Mouse (Mus musculus) myocyte (in vitro differentiated cells): ENCODE measurements around the gene Zbtb43. TPM values are rescaled to one million over a fixed set of nuclear protein-coding genes. Genes with fewer than 3 reads are reported as not detected.

Source experiments
- H3K27me3 ChIP-seq: one replicate; pipeline ENCODE4 v1.6.1; 2011; ENCODE audit not compliant: control insufficient read depth, insufficient read depth, insufficient read length
- H3K36me3 ChIP-seq: one replicate; pipeline ENCODE4 v1.6.1; 2011; ENCODE audit not compliant: control insufficient read depth, insufficient read depth
- H3K4me2 ChIP-seq: one replicate; pipeline ENCODE4 v1.6.1; 2011; ENCODE audit warnings: low read depth, control low read depth
- H3K4me3 ChIP-seq: one replicate; pipeline ENCODE4 v1.5.1; 2011; ENCODE audit warnings: mild to moderate bottlenecking, control low read depth, moderate library complexity
- H3K79me2 ChIP-seq: one replicate; pipeline ENCODE4 v1.6.1; 2011; ENCODE audit not compliant: control insufficient read depth, insufficient read depth
- H3ac ChIP-seq: one replicate; pipeline ENCODE4 v1.6.1; 2011; ENCODE audit not compliant: control insufficient read depth, insufficient read length
- CEBPB ChIP-seq: IDR thresholded peaks from 2 replicates; pipeline ENCODE4 v1.6.1; 2011; ENCODE audit warnings: mild to moderate bottlenecking, moderate library complexity; ENCODE audit not compliant: poor library complexity, insufficient read depth, severe bottlenecking
- E2F4 ChIP-seq: IDR thresholded peaks from one replicate; pipeline ENCODE4 v1.6.1; 2011; ENCODE audit warnings: mild to moderate bottlenecking, control low read depth, moderate library complexity; ENCODE audit not compliant: insufficient read depth
- MAX ChIP-seq: IDR thresholded peaks from one replicate; pipeline ENCODE4 v1.6.1; 2011; ENCODE audit warnings: low read depth, mild to moderate bottlenecking, control low read depth
- MYOD1 ChIP-seq, 3 experiments: IDR thresholded peaks; one replicate each; pipeline ENCODE4 v1.6.1; 2011; ENCODE audit warnings: control low read depth in 2 of 3, low read depth in 2 of 3, mild to moderate bottlenecking in 2 of 3, moderate library complexity in 1 of 3; ENCODE audit not compliant: insufficient read length in 2 of 3, control insufficient read depth in 1 of 3
- MYOG ChIP-seq, 3 experiments: IDR thresholded peaks; one replicate each; pipeline ENCODE4 v1.6.1; 2011; ENCODE audit warnings: control low read depth in 2 of 3, low read depth in 2 of 3, mild to moderate bottlenecking in 2 of 3; ENCODE audit not compliant: insufficient read length in 2 of 3, control insufficient read depth in 1 of 3, insufficient read depth in 1 of 3
- POLR2A ChIP-seq: IDR thresholded peaks from one replicate; pipeline ENCODE4 v1.6.1; 2011; ENCODE audit warnings: low read depth, mild to moderate bottlenecking, control low read depth, moderate library complexity; ENCODE audit not compliant: insufficient read length
- POLR2AphosphoS2 ChIP-seq: IDR thresholded peaks from one replicate; pipeline ENCODE4 v1.6.1; 2011; ENCODE audit warnings: low read depth, control low read depth; ENCODE audit not compliant: insufficient read length
- REST ChIP-seq: IDR thresholded peaks from one replicate; pipeline ENCODE4 v1.6.1; 2011; ENCODE audit warnings: mild to moderate bottlenecking, control low read depth, moderate library complexity; ENCODE audit not compliant: insufficient read depth, insufficient read length
- SRF ChIP-seq: IDR thresholded peaks from one replicate; pipeline ENCODE4 v1.6.1; 2011; ENCODE audit warnings: low read depth; ENCODE audit not compliant: control insufficient read depth, insufficient read length
- TCF12 ChIP-seq: IDR thresholded peaks from one replicate; pipeline ENCODE4 v1.6.1; 2011; ENCODE audit warnings: mild to moderate bottlenecking, control low read depth; ENCODE audit not compliant: poor library complexity, insufficient read depth, severe bottlenecking
- TCF3 ChIP-seq: IDR thresholded peaks from one replicate; pipeline ENCODE4 v1.6.1; 2011; ENCODE audit warnings: low read depth, control low read depth; ENCODE audit not compliant: insufficient read length
- USF1 ChIP-seq: IDR thresholded peaks from one replicate; pipeline ENCODE4 v1.6.1; 2011; ENCODE audit warnings: low read depth, mild to moderate bottlenecking, control low read depth, moderate library complexity
- polyA plus RNA-seq: library from polyadenylated mRNA; unstranded; fragments of >200 nt; fragmentation: generic; extraction: Trizol; gene quantifications from one replicate; pipeline ENCODE4 v1.2.1, GENCODE M21; 2012; ENCODE audit warnings: missing spikeins

Gene Zbtb43
- polyA plus RNA-seq, 1 experiment, result 10.5 TPM

DNA sequence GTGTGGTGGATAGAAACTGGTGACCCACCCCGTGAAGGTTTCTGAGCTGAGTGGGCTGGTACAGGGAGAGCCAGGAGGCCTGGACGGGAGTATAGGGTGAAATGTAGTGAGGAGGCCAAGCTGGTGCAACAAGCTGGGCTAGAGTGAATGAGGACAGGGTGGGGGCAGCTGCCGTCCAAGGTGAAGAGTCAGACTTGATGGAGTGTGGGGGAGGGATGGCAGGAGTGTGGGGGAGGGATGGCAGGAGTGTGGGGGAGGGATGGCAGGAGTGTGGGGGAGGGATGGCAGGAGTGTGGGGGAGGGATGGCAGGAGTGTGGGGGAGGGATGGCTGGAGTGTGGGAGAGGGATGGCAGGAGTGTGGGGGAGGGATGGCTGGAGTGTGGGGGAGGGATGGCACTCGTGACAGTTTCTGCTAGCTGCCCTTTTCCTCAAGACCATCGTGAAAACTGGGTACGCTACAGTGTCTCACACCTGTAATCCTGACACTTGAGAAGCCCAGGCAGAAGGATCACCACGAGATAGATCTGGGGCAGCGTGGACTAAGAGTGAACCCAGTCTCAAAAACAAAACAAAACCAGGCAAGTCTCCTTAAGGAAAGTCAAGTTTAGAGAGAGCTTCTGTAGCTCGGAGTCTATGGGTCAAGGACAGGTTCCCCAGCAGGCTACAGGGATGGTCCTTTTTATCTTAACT lies 28.2 kb downstream of the Zbtb43 start:
- Histone ChIP-seq H3K36me3 (no peaks in the 10 kb centered on the region), H3K4me3 (no peak overlapping the region), H3K4me2 (peak overlapping the region; percentile 6), H3K79me2 (no peaks in the 10 kb centered on the region), H3ac (no peak overlapping the region), H3K27me3 (no peaks in the 10 kb centered on the region)
- no peak for TF ChIP-seq MAX

DNA sequence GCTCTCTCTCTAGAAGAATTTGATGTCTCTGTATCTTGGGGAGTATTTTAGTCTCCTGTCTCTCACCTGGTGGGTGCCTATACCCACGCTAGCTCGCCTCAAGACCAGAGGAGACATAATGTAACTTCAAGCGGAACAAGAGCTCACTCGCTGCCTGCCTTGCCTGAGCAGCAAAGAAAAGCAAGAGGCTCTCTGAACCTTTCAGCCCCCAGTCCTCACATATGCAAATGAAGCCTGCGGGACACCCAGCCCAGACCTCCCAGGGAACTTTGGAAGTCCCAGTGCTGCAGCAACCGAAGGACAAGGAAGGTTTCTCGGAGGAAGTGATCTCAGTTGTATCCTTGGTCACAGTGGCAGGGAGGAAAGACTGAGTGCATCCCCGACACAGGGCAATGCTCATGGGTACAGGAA lies 28.9 kb downstream of the Zbtb43 start:
- H3K27me3 ChIP-seq, result no peaks in the 10 kb centered on the region
- TF ChIP-seq REST, result no peak
- no peak for TF ChIP-seq MYOD1 (IDR thresholded peaks at IDR 0.05; ENCODE audit: control insufficient read depth in 1 of 3, insufficient read length in 2 of 3, low read depth in 2 of 3)
- no peak for TF ChIP-seq POLR2A
- TF ChIP-seq MAX, result no peak
- no peak for TF ChIP-seq E2F4
- TF ChIP-seq SRF, result no peak
- no peak for TF ChIP-seq POLR2AphosphoS2
- no peak for TF ChIP-seq USF1
- no peak for TF ChIP-seq CEBPB
- TF ChIP-seq TCF3, result no peak
- TF ChIP-seq TCF12, result no peak
- no peak for TF ChIP-seq MYOG (IDR thresholded peaks at IDR 0.05; ENCODE audit: control insufficient read depth in 1 of 3, insufficient read depth in 1 of 3, insufficient read length in 2 of 3, low read depth in 2 of 3)
- no peak overlapping the region for H3ac ChIP-seq
- H3K4me3 ChIP-seq, result no peak overlapping the region
- H3K36me3 ChIP-seq, result no peaks in the 10 kb centered on the region
- H3K4me2 ChIP-seq, result peak overlapping the region; percentile 6
- no peaks in the 10 kb centered on the region for H3K79me2 ChIP-seq

DNA sequence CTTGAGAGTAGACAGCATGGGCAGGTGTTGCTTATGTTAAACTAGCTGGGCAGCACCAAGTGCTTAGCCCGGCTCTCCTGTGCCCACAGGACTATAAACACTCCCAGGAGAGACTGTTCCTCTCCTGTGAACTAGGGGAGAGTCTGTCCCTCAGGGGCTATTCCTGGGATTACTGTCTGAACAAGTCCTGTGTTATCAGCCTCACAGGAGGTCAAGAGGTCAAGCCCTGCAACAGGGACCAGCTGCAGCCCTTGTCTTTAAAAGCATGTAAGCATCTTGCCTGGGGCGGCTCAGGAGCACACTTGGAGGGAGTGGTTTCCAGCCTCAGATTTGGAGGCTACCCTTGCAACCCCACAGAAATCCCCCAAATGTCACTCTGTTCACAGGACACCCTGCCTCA lies 30.0 kb downstream of the Zbtb43 start:
- TF ChIP-seq POLR2A (no peak), MYOG (IDR thresholded peaks at IDR 0.05; ENCODE audit: control insufficient read depth in 1 of 3, insufficient read depth in 1 of 3, insufficient read length in 2 of 3, low read depth in 2 of 3) (no peak), E2F4 (no peak), POLR2AphosphoS2 (no peak), USF1 (no peak), CEBPB (no peak), MAX (no peak), TCF12 (no peak)
- Histone ChIP-seq H3ac (no peak overlapping the region), H3K27me3 (no peaks in the 10 kb centered on the region), H3K36me3 (no peaks in the 10 kb centered on the region), H3K4me3 (no peak overlapping the region), H3K4me2 (no peak overlapping the region), H3K79me2 (no peaks in the 10 kb centered on the region)

DNA sequence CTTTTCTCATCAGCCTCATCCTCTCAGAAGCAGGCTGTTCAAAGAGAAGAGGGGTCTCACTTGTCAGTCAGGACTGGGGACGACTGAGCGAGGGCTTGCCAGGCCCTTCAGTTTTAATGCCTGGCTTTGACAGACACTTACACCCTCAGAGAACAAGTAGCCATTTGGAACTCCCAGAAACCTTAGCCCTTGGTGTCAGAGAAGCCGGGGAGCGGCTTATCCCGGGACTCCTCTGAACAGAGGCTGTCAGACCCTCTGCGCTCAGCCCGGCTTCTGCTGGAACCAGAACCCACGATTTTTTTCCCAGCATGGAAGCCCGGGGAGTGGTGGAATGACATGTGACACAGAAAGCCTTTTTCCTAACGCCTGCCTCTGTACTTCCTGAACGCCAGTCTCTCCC lies 31.2 kb downstream of the Zbtb43 start:
- no peak overlapping the region for H3K4me2 ChIP-seq
- H3K4me3 ChIP-seq, result no peak overlapping the region
- H3ac ChIP-seq, result no peak overlapping the region
- no peaks in the 10 kb centered on the region for H3K36me3 ChIP-seq
- TF ChIP-seq MAX (no peak), SRF (no peak), MYOG (IDR thresholded peaks at IDR 0.05; ENCODE audit: control insufficient read depth in 1 of 3, insufficient read depth in 1 of 3, insufficient read length in 2 of 3, low read depth in 2 of 3) (no peak), POLR2AphosphoS2 (no peak), CEBPB (no peak), E2F4 (no peak), MYOD1 (IDR thresholded peaks at IDR 0.05; ENCODE audit: control insufficient read depth in 1 of 3, insufficient read length in 2 of 3, low read depth in 2 of 3) (no peak), REST (no peak), POLR2A (no peak), TCF3 (no peak)
- no peaks in the 10 kb centered on the region for H3K27me3 ChIP-seq
- H3K79me2 ChIP-seq, result no peaks in the 10 kb centered on the region

DNA sequence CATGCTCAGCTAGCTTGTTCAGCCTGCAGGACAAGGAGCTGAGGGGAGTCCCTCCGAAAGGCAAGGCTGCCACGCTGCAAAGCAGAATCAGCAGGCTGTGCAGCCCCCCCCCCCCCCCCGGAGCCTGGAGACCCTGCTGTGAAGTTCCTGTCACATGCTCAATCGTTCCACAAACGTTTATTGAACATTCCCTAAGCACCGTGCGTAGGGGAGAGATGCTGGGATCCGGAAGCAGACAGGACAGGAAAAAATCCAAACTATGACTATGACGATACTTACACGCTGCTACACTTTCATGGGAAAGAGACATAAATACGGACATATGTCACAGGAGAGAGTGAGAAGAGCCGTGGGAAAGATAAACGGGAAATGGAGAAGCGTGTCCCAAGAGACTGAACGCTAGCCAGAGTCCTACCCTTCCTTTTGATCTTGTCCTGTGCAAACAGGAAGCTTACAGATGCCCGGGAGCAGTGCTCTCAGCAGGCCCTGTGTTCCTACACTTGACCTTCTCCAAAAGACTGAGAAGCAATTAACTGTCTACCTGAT lies 32.3 kb downstream of the Zbtb43 start:
- Histone ChIP-seq H3K4me3 (no peak overlapping the region), H3ac (no peak overlapping the region)

More for the DNA sequence above, 32.3 kb downstream of the Zbtb43 start:
- Histone ChIP-seq H3K27me3 (no peaks in the 10 kb centered on the region), H3K79me2 (no peaks in the 10 kb centered on the region), H3K36me3 (no peaks in the 10 kb centered on the region), H3K4me2 (peak overlapping the region; percentile 28)
- TF ChIP-seq REST, result no peak
- no peak for TF ChIP-seq TCF12
- no peak for TF ChIP-seq MYOG (IDR thresholded peaks at IDR 0.05; ENCODE audit: control insufficient read depth in 1 of 3, insufficient read depth in 1 of 3, insufficient read length in 2 of 3, low read depth in 2 of 3)
- TF ChIP-seq MYOD1 (IDR thresholded peaks at IDR 0.05; ENCODE audit: control insufficient read depth in 1 of 3, insufficient read length in 2 of 3, low read depth in 2 of 3), result no peak
- no peak for TF ChIP-seq SRF
- no peak for TF ChIP-seq MAX
